Mouse (Mus musculus): ENCODE results near the gene Klhl11. TPM values are rescaled to one million over a fixed set of nuclear protein-coding genes. Genes with fewer than 3 reads are reported as not detected.

The Klhl11 gene
- polyA plus RNA-seq, 1 experiment from 2014 or later: 13.2 TPM

- Histone ChIP-seq H3K9me3 (replicated peaks; ENCODE audit: control insufficient read depth, low read length) (no peaks in the 10 kb centered on the region), H3K4me3 (ENCODE audit: low read depth, low read length) (peak within 1 kb of the TSS; percentile 75), H3K4me1 (ENCODE audit: control insufficient read depth, insufficient read depth, low read length) (no peaks in the 10 kb centered on the region; the same call in 1 of the 2 replicates), H3K27me3 (ENCODE audit: control insufficient read depth, insufficient read depth, low read length) (no peaks in the 10 kb centered on the region), H3K36me3 (replicated peaks; ENCODE audit: control insufficient read depth, insufficient read depth, low read depth, low read length) (no peaks in the 10 kb centered on the region; the same call in 1 of the 2 replicates), H3K4me2 (ENCODE audit: low read depth, low read length) (peak within 1 kb of the TSS; percentile 83), H3K9ac (replicated peaks; ENCODE audit: low read length) (peak within 1 kb of the TSS; percentile 85), H3K27ac (replicated peaks; ENCODE audit: low read depth, low read length) (peak within 1 kb of the TSS; percentile 49)
- WGBS: under 1% methylated on average over 30 of the region's 31 CpGs
- DNase-seq (ENCODE audit: low spot score) (peak; percentile 88), ATAC-seq (replicated peaks; ENCODE audit: insufficient number of reproducible peaks, low FRiP score, low TSS enrichment, low read depth) (peak; percentile 7; the same call in 1 of the 2 replicates)
Measured at GRCm38 (mm10) chr11:100414914-100415822, 57.4 kb downstream of the Klhl11 start, which contains the start of gene Fkbp10. TSS of gene Fkbp10 (plus strand) at chr11:100415697.

DNA sequence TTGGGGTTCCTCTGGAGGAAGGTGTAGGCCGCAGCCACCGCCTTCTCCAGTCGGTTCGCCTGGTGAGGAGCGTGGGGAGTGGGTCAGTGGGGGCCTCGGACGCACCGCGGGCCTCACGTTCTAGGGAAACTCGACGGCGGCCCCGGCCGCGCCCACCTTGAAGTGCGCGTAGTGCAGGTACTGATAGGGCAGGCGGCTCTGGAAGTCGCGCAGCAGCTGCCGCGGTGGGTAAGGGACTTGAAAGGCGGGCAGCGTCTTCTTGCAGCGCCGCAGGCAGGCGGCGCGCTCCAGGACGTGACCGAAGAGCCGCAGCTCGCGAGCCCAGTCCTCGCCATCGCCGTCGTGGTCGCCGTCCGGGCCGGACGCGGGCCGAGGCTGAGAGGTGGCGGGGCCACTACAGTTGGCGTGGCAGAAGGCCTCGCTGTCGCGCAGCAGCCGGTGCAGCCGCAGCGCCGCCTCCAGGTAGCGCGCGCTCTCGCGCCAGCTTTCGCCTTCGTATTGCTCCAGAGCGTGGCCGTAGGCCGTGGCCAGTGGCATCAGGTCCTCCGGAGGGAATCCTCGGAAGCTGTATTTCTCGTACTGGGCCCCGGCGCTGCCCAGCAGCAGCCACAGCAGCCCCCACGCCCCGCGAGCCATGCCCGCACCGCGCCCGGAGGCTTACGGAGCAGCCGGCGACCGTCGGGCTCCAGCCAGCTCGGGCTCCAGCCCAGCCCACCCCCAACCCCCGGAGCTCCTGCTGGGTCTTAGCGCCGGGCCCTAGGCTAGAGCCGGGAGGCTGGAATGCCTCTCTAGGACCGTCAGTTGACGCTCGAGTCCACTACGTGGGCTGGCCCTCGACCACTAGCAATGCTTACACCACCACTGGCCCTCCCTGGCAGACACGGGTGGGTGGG is 58.3 kb downstream of the Klhl11 start, which contains the start of gene P3h4:
Gene P3h4 (minus strand): TSS at position 816 of the 893 bp plus-strand sequence.
- no peaks in the 10 kb centered on the region; the same call in 1 of the 2 replicates for H3K4me1 ChIP-seq (ENCODE audit: control insufficient read depth, insufficient read depth, low read length)
- peak within 1 kb of the TSS; percentile 85 for H3K9ac ChIP-seq (replicated peaks; ENCODE audit: low read length)
- peak within 1 kb of the TSS; percentile 83 for H3K4me2 ChIP-seq (ENCODE audit: low read depth, low read length)
- peak within 1 kb of the TSS; percentile 49 for H3K27ac ChIP-seq (replicated peaks; ENCODE audit: low read depth, low read length)
- DNase-seq (ENCODE audit: low spot score) (peak; percentile 94), ATAC-seq (replicated peaks; ENCODE audit: insufficient number of reproducible peaks, low FRiP score, low TSS enrichment, low read depth) (peak; percentile 95)
- H3K4me3 ChIP-seq (ENCODE audit: low read depth, low read length): peak within 1 kb of the TSS; percentile 75
- H3K36me3 ChIP-seq (replicated peaks; ENCODE audit: control insufficient read depth, insufficient read depth, low read depth, low read length): no peaks in the 10 kb centered on the region; the same call in 1 of the 2 replicates
- H3K9me3 ChIP-seq (replicated peaks; ENCODE audit: control insufficient read depth, low read length): no peaks in the 10 kb centered on the region
- 1% methylated on average over 77 of the region's 93 CpGs for WGBS
- H3K27me3 ChIP-seq (ENCODE audit: control insufficient read depth, insufficient read depth, low read length): no peaks in the 10 kb centered on the region

GRCm38 (mm10) chr11:100413541-100413940 is 59.0 kb downstream of the Klhl11 start:
- DNase-seq (ENCODE audit: low spot score) (no peak), ATAC-seq (replicated peaks; ENCODE audit: insufficient number of reproducible peaks, low FRiP score, low TSS enrichment, low read depth) (no peak)
- no peaks in the 10 kb centered on the region for H3K9me3 ChIP-seq (replicated peaks; ENCODE audit: control insufficient read depth, low read length)
- H3K9ac ChIP-seq (replicated peaks; ENCODE audit: low read length): peak overlapping the region; percentile 85
- H3K4me1 ChIP-seq (ENCODE audit: control insufficient read depth, insufficient read depth, low read length): no peaks in the 10 kb centered on the region; the same call in 1 of the 2 replicates
- H3K4me3 ChIP-seq (ENCODE audit: low read depth, low read length): peak overlapping the region; percentile 75
- no peak overlapping the region for H3K27ac ChIP-seq (replicated peaks; ENCODE audit: low read depth, low read length)
- H3K4me2 ChIP-seq (ENCODE audit: low read depth, low read length): peak overlapping the region; percentile 83
- H3K36me3 ChIP-seq (replicated peaks; ENCODE audit: control insufficient read depth, insufficient read depth, low read depth, low read length): no peaks in the 10 kb centered on the region; the same call in 1 of the 2 replicates
- 70% methylated on average over 11 of the region's 11 CpGs for WGBS
- no peaks in the 10 kb centered on the region for H3K27me3 ChIP-seq (ENCODE audit: control insufficient read depth, insufficient read depth, low read length)

Small RNA genes within 50 kb of the gene (microRNA-seq; reads per million reads assigned to microRNA genes)
- gene Gm27374 (ENCODE audit: borderline number of aligned reads): not detected
- not detected for gene Mir7116 (ENCODE audit: borderline number of aligned reads)

Other genes starting within 250 kb of the Klhl11 start
- gene Krt16, start 223.8 kb downstream of the Klhl11 start, polyA plus RNA-seq (2014; fragmentation: Nextera tagmentation; extraction: Ambion mirVana): not detected in 2 replicates
- 1.3 and 1.8 TPM in 2 replicates for gene Krt17, start 211.7 kb downstream of the Klhl11 start, polyA plus RNA-seq (2014; fragmentation: Nextera tagmentation; extraction: Ambion mirVana)
- not detected in 2 replicates for gene Krt42, start 202.9 kb downstream of the Klhl11 start, polyA plus RNA-seq (2014; fragmentation: Nextera tagmentation; extraction: Ambion mirVana)
- 1,683 and 1,757 TPM in 2 replicates for gene Eif1, start 152.9 kb downstream of the Klhl11 start, polyA plus RNA-seq (2014; fragmentation: Nextera tagmentation; extraction: Ambion mirVana)
- not detected in 2 replicates for gene Gast, start 138.3 kb downstream of the Klhl11 start, polyA plus RNA-seq (2014; fragmentation: Nextera tagmentation; extraction: Ambion mirVana)
- 5.5 and 6.2 TPM in 2 replicates for gene Hap1, start 116.6 kb downstream of the Klhl11 start, polyA plus RNA-seq (2014; fragmentation: Nextera tagmentation; extraction: Ambion mirVana)
- 31.8 and 37.4 TPM in 2 replicates for gene Jup, start 75.0 kb downstream of the Klhl11 start, polyA plus RNA-seq (2014; fragmentation: Nextera tagmentation; extraction: Ambion mirVana)
- gene P3h4, start 57.9 kb downstream of the Klhl11 start, polyA plus RNA-seq (2014; fragmentation: Nextera tagmentation; extraction: Ambion mirVana): 33.0 and 37.1 TPM in 2 replicates
- gene Fkbp10, start 57.0 kb downstream of the Klhl11 start, polyA plus RNA-seq (2014; fragmentation: Nextera tagmentation; extraction: Ambion mirVana): 60.0 and 69.4 TPM in 2 replicates
- gene Nt5c3b, start 30.9 kb downstream of the Klhl11 start, polyA plus RNA-seq (2014; fragmentation: Nextera tagmentation; extraction: Ambion mirVana): 136 and 145 TPM in 2 replicates
- 0.52 and 0.57 TPM in 2 replicates for gene Klhl10, start 30.8 kb downstream of the Klhl11 start, polyA plus RNA-seq (2014; fragmentation: Nextera tagmentation; extraction: Ambion mirVana)
- 200 and 210 TPM in 2 replicates for gene Acly, start 55.3 kb upstream of the Klhl11 start, polyA plus RNA-seq (2014; fragmentation: Nextera tagmentation; extraction: Ambion mirVana)
- 0.79 and 1.4 TPM in 2 replicates for gene Ttc25, start 72.9 kb upstream of the Klhl11 start, polyA plus RNA-seq (2014; fragmentation: Nextera tagmentation; extraction: Ambion mirVana)
- gene Cnp, start 102.2 kb upstream of the Klhl11 start, polyA plus RNA-seq (2014; fragmentation: Nextera tagmentation; extraction: Ambion mirVana): 20.0 and 23.6 TPM in 2 replicates
- 79.5 and 93.0 TPM in 2 replicates for gene Nkiras2, start 146.5 kb upstream of the Klhl11 start, polyA plus RNA-seq (2014; fragmentation: Nextera tagmentation; extraction: Ambion mirVana)
- gene Dnajc7, start 147.4 kb upstream of the Klhl11 start, polyA plus RNA-seq (2014; fragmentation: Nextera tagmentation; extraction: Ambion mirVana): 80.0 and 83.9 TPM in 2 replicates
- gene Zfp385c, start 219.7 kb upstream of the Klhl11 start, polyA plus RNA-seq (2014; fragmentation: Nextera tagmentation; extraction: Ambion mirVana): 0.53 and 1.2 TPM in 2 replicates
- gene Dhx58, start 231.5 kb upstream of the Klhl11 start, polyA plus RNA-seq (2014; fragmentation: Nextera tagmentation; extraction: Ambion mirVana): 1.2 and 1.8 TPM in 2 replicates
- gene Kat2a, start 239.7 kb upstream of the Klhl11 start, polyA plus RNA-seq (2014; fragmentation: Nextera tagmentation; extraction: Ambion mirVana): 49.9 and 55.9 TPM in 2 replicates
- gene Hspb9, start 241.1 kb upstream of the Klhl11 start, polyA plus RNA-seq (2014; fragmentation: Nextera tagmentation; extraction: Ambion mirVana): not detected in 2 replicates